Mouse (Mus musculus) T-cell, adult 2 months (primary cell): ENCODE measurements around the gene Arvcf.

Experiments used
- DNase-seq: peaks from one replicate; pipeline ENCODE4 v3.0.0; 2022; ENCODE audit warnings: low spot score

Arvcf gene

DNA sequence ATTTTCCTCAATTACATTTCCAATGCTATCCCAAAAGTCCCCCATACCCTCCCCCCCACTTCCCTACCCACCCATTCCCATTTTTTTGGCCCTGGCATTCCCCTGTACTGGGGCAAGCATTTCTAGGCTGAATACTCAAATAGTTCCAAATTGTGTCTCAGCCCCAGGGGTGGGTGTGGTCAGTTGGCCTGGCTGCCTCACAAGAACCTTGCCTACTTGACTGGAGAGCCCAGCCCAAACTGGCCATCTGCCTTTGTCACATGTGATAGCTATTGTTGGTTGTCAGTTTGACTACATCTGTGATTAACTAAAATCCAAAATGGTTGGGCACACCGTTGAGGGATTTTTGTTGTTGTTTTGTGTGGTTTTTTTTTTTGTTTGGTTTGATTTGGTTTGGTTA lies 9.0 kb downstream of the Arvcf start:
- no peak for DNase-seq

DNA sequence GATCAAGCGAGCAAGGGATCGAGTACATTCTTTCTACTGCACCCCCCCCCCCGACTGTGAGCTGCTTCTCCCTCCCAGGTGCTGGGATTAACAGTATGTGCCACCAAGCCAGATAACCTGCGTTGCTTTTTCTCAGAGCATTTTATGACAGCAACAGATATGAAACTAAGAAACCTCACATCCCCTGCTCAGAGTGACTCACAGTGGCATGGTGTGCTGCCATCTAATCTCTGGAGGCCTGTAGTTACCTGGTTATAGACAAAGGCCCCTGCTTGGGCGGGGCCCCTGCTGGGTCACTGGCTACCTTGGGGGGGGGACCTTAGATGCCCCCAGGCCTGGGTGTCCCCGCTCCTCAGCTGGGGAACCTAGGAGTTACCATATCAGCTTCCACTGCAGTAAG lies 10.0 kb downstream of the Arvcf start:
- DNase-seq, result no peak

DNA sequence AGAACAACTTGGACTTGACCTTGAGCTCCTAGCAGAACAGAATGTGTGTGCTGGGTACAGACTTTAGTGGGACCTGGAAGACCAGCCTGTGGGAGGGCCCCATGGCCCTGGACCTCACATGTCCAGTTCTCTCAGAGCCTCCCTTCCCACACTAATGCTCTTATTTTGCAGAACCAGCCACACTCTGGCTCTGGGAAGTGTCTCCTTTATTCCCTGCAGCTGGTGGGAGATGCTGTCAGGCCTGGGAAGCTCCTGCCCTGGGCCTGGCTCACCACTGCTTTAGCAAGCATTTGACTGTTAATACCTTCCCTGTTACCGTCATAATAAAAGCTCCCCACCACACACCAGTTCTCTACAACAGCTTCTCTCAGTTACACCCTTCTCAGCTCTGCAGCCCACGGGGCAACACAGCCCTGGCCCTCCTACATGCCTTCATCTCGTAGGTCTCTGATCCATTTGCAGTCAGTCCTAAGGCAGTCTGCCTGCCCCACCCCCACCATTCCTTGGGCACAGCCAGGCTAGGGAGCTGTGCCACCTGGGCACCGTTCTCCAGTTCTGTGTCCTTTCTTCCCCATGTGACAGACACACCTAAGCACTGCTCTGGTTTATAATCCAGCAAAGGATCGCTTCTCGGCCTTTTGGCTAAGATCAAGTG lies 12.3 kb downstream of the Arvcf start:
- no peak for DNase-seq

DNA sequence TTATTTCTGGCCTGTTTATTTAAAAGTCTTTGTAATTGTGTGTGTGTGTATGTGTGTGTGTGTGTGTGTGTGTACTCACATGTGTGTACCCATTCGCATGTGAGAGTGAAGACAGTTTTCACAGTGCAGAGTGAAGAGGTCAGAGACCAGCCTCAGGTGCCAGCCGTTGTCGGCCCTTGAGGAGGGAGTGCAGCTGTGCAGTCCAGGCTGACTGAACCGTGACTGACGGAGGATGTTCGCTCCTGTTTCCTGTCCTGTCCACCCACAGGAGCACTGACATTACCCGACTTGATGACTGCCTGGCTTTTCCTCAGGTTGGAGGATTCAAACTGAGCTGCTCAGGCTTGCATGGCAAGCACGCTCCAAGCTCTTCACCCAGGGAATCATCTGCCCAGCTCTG lies 15.0 kb downstream of the Arvcf start:
- DNase-seq, result no peak

DNA sequence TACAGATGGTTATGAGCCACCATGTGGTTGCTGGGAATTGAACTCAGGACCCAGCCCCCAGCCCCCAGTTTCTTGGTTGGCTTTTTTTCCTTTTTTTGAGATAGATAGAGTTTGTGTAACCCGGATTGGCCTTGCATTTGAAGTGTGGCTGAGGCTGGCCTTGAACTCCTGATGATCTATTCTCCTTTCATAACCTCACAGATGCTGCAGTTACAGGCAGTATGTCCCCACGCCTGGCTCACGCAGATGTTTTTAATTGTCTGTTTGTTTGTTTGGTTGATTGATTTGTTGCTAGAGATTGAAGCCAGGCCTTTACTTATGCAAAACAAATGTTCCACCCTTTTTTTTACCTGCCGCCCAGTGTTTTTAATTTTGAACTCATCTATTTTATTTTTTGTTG lies 18.9 kb downstream of the Arvcf start:
- no peak for DNase-seq

DNA sequence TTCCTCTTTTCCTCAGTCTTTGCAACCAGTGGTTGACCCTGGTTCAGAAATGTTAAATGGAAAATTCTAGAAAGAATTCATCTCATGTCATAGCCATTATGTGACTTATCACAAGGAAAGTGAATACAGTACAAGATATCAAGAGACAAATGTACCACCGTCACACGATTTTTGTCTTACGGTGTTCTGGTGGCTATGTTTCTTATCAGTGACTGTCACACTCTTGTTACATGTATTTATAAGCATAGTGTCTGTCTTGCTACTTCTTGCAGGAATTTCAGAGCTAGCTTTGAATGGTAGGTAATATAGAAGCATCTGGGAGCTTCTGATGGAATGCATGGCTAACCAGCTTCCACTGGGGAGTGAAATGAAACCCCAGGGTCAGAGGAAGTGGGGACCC lies 22.2 kb downstream of the Arvcf start:
- no peak for DNase-seq

DNA sequence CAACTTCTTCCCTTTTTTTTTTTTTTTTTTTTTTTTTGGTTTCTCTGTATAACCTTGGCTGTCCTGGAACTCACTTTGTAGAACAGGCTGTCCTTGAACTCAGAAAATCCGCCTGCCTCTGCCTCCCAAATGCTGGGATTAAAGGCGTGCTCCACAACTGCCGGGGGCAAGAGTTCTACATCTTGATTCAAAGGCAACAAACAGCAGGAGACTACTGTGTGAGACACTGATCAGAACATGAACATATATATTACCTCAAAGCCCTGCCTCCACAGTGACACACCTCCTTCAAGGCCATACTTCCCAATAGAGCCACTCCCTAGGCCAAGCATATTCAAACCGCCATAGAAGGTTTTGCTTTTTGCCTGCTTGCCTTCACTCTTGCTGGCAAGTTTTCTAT lies 25.6 kb downstream of the Arvcf start:
- no peak for DNase-seq

DNA sequence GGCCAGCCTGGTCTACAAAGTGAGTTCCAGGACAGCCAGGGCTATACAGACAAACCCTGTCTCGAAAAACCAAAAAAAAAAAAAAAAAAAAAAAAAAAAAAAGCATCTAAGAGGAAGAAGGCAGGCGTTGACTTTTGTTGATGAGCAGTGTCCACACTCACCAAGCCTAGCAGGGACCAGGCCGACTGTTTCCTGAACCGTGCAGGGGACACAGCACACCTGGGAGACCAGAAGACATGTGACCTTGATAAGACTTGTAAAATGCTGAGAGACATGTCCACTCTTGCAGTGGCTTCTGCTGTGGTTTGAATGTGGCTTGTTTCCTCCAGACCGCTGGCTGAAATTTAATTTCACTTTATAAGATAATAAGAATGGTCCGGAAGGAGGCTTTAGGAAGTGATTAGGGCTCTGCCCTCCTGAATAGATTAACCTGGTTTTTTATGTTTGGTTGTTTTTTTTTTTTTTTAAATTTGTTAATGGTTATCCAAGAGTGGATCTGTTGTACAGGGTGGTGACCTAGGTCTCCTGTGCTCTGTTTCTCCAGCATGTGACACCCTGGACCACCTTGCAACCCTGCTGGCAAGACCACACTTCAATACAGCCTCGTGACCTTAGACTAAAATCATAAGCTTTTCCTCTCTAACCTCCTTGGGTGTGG lies 28.4 kb downstream of the Arvcf start:
- no peak for DNase-seq

DNA sequence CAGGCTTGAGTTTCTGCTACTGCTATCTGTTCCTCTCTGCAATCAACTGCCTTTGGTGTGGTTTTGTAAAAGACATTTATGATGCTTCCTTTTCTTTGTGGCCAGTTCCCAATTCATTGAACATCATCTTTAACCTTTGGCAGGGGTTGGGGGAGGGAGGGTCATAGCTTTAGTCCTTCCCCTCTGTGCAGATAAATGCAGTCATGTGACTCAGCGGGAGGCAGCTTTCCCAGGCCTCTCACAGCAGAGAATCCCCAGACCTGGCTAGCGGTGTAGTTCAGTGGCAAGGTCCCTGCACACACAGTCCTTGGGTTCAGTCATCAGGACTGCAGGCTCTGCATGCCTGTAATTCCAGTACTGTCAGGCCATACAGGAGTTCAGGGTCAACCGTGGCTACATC lies 29.2 kb downstream of the Arvcf start:
- peak; percentile 4 for DNase-seq

DNA sequence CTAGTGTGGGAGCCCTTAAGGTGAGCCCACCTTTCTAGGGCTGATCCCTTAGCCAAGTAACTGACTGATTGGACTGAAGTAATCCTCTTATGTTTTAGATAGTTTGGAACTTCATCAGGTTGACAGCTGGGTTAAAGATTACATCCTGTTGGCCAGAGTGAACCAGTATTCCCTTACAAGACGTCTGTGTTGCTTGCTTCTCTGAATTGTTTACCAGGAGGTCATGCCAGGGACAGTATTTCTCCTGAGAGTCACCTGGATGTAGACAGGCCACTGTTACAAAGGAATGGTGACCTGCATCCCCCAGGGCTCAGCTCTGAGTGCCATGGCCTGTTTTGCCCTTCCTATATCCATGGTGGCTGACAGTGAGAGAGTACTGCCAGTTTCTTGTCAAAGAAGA lies 30.5 kb downstream of the Arvcf start:
- DNase-seq, result no peak

DNA sequence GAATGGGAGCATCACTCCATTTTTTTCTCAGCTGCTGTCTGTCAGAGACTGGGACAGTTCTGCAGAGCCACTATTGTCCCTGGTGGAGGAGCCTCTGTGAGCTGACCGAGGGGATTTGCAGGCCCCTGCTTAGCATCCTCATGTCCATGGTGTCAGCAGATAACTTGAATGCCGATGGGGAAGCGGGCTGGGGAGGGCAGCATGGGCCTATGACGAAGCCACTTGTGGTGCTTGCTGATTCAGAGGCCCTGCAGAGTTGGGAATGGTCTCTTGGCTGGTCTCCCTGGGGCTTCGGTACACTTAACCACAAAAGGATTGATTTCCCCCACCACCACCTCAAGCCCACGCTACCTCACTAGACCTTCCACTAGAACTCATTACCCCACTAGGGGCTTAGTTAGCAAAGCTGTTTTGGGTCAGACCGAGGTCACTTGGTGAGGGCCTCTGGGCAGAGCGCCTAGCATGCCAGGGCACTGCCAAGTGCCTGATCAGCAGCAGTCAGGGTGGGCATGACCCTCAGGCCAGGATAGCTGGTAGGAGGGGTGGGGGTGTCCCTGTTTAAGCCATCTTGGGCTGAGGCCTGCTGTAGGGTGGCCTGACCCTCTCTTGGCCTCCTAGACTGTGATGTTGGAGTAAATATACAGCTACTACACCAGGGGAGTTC lies 31.5 kb downstream of the Arvcf start:
- no peak for DNase-seq

DNA sequence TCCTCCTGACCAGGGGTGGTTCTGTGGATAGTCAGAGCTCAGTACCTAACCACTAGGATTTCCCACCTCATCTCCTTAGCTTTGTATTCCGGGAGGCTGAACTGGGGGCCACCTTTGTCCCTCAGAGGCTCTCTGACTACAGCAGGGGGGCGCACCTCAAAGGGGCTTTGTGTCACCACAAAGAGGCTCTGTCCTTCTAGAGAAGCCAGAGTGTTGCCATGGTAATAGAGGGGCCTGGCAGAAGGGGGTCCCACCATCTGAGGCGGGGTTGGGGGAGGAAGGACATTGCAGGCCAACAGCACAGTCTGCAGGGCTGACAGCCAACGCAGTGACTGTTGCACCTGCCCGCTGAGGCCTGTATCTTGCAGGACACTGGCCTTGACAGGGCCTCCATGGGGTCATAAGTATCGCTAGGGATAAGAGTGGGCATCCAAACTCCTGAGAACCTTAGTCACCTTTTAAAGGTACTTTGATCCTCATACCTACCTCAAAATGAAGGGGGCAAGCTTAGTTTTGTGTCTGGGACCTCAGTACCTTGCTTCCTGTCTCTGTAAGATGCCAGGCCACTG lies 32.6 kb downstream of the Arvcf start:
- no peak for DNase-seq

DNA sequence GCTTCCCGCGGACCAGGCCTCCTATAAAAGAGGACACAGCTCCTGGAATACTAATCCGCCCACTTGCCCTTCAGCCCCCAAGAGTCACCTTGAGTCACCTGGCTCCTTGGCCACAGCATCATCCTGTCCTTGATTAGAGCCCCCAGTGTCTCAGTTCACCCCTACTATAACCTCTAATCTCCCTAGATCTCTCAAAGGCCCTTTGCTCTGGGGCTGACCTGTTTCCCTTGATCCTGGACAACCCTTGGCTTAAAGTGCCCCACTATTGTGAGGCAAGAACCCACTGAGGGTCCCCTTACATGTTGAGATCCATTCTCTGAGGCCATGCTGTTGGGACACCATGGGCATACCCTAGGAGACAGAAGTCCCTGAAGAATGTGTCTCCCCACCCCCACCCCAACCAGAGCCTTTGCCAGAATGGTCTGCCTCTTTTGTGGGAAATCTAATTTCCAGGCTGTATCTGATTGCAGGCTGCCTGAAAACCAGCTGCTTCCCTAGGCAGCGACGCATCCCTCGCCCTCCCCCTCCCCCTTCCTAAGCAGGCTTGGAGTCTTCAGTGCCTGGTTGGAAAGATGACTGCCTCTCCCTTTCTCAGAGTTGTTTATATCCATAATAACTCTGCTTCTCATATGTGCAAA lies 33.8 kb downstream of the Arvcf start:
- DNase-seq, result no peak

DNA sequence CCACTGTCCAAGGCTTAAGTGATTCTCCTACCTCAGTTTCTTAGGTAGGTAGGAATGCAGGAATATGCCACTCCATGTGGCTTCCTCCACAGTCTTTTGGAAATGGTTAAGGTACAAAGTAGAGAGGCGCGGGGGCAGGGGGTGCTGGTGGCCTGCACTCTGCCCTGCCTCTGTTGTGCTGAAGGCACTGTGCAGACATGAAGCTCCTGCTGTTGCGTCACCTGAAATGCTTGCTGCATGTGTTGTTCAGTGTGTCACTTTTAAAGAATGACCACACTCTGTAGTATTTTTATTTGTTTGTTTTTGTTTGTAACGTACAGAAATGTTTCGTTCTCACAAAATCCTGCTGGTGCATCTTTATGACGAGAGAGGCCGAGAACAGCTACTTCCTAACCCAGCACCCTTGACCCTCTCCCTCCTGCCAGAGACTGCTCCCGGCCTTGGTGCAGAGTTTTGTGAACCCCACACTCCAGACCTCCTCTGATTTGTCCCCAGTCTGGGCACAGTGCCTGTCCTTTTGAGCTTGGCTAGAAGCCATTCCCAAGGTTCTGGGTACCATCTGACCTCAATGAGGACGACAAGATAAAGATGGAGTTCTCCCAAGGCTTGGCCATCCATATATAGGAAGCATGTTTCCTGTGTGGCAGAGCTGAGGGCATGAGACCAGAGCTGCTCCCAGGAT lies 35.2 kb downstream of the Arvcf start:
- DNase-seq, result no peak

DNA sequence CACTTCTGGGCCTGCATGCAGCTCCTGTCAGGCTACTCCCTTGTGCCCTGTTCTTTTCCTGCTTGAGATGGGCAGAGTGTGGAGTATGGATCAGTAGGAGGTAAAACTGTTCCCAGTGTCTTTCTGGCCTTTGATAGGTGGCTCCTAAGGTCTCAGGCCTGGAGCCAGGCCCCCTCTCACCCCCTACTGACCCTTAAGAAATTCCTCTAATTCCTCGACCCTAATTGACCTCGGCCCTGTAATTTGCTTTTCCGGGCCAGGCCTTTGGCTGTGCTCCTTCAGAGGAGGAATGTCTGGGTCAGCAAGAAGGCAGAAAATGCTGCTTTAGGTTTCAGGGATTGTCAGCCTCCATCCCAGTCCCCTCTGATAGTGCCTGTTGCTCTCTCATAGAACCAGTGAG lies 35.8 kb downstream of the Arvcf start:
- no peak for DNase-seq

DNA sequence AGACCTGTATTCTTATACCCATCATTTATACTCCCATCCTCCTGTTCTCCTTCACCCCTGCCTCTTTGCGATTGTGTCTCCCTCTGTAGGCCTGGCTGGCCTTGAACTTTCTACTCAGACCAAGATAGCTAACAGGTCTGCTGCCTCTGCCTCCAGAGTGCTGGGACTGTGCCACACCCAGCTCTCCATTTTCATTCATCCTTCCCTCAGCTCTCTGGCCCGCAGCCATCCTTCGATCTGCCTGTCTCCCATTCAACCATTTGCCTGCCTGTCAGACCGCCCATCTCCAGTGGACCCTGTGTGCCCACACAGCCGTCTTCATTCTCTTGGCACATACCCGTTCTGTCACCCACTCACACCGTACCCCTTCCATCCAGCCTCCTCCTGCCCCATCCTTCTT lies 36.2 kb downstream of the Arvcf start:
- DNase-seq, result no peak

DNA sequence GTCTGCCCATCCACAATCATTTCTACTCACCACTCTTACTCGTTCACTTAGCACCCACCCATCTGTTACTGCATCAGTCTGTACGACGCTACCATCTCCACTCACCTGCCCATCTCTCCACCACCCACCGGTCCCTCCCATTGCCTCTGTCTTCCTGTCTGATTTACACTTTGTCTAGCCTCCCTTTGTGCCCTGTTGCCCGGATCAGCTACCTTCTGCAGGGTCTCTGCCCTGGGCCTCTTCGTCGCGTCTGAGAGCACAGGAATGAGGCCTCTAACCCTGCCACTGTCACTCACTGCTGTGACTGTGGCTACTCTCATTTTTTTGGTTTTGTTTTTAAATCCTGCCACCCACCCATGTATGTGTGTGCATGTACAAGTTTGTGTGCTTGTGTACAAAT lies 36.7 kb downstream of the Arvcf start:
- DNase-seq, result no peak

DNA sequence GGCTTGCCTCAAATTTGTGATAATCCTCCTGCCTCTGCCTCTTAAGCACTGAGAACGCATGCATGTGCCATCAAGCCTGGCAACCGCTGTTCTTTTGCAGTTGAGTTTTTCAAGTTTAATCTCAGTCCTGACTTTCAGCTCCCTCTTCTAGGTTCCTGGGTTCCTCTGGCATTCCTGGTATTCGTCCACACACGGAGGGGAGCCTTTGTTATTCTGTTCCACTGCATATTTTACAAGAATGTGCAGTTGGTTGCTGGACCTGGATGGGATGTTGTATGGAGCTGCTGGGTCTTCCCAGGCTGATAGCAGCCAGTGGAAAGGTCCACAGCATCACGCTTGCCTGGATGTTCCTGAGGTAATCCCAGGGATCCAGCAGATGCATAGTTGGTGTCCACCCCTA lies 37.4 kb downstream of the Arvcf start:
- no peak for DNase-seq

DNA sequence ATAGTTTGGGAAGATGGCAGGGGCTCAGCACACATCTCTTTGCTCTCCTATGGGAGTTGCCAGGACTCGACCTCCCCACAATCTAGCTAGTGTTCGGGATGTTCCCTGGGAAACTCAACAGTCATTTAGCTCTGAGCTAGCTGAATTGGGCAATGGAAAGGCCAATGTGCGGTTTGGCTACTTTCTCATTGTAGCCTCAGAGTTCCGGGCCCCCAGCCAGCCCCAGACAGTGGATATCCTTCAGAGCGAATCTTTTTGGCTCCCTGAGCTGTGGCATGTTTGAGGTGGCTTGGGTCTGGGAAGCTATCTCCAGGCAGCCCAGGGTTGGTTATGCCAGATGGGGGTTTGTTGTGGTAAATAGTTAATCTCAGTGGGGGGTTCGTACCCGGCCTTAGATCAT lies 38.5 kb downstream of the Arvcf start:
- DNase-seq, result no peak

DNA sequence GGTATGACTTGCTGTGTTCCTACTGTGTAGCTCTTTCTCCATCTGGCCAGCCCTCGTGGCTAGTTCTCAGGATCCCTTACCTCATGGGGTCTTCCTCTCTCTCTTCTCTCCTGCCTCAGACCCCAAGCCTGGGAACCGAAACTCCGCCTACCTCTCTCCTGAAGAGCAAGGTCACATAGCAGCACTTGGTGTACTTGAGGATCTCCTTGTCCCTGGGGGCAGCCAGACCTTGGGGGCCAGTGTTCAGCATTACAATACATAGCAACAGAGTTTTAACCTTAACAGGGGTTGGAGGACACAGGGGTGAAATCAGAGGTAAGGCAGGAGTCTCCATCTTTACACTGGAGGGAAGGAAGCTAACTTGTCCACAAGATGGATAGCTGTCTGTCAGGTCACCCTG lies 39.0 kb downstream of the Arvcf start:
- DNase-seq, result no peak

DNA sequence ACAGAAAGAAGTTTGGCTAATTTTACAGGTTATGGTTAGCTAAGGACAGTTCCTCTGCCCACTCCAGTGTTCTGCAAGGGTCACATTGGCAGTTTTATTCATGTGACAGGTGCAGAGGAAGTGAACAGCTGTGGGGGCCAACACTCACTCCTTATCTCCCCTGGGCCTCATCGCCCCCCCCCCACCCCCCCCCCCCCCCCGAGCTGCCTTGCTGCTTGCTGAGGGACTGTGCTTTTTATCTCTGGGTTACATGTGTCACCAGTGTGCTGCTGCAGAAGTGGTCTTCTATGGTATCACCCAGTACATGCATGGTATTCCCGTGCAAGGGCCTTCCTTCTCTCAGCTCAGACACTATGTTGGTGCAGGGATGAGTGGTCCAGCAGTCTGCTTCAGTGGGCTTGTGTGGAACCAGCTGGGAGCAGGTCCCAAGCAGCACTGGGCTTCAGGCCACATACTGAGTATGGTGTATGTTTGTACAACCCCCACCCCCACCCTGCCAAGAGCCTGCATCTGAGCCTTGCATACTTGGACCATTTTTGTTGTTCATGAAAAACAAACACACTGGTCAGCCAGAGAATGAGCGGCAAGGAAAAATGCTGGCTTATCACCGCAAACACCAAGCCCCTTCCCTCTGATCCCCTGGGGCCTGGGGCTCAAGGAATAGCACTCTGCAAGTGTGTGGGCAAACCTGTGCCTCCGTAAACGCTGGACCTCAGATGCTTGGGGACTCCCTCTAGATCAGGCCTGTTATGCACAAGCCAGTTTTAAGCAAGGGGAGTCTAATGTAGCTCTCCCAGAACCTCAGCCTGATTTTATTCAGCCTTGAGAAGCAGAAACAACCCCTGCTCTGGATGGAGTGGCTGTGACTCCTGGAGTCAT lies 40.0 kb downstream of the Arvcf start:
- no peak for DNase-seq
